Mouse (Mus musculus) intestine, embryonic 15.5 days (tissue): ENCODE measurements around the gene Cwh43. TPM values are rescaled to one million over a fixed set of nuclear protein-coding genes. Genes with fewer than 3 reads are reported as not detected.
"Not testable (repeated sequence)": the region's sequence is repeated elsewhere in the genome, so short reads cannot be mapped to it uniquely, and the experiment has no call there.

Experiments
- ATAC-seq: fragments of 200-750 bp; cut with Nextera tagmentation; 2 replicates; pipeline ENCODE4 v1.8.0; 2017; ENCODE audit warnings: moderate TSS enrichment, moderate library complexity
- H3K27ac ChIP-seq: fragments of 300-500 bp; sonication (generic); 2 replicates; pipeline ENCODE4 v1.5.1; 2015; ENCODE audit warnings: mild to moderate bottlenecking, inconsistent platforms
- H3K27me3 ChIP-seq: fragments of 300-500 bp; sonication (generic); replicated peaks from 2 replicates; pipeline ENCODE4 v1.6.1; 2015; ENCODE audit warnings: inconsistent platforms
- H3K36me3 ChIP-seq: fragments of 300-500 bp; sonication (generic); 2 replicates; pipeline ENCODE4 v1.6.1; 2015; ENCODE audit warnings: inconsistent platforms
- H3K4me1 ChIP-seq: fragments of 300-500 bp; sonication (generic); replicated peaks from 2 replicates; pipeline ENCODE4 v1.6.1; 2015; ENCODE audit warnings: inconsistent platforms
- H3K4me2 ChIP-seq: fragments of 300-500 bp; sonication (generic); replicated peaks from 2 replicates; pipeline ENCODE4 v1.6.1; 2015; ENCODE audit warnings: mild to moderate bottlenecking, inconsistent platforms
- H3K4me3 ChIP-seq: fragments of 300-500 bp; sonication (generic); replicated peaks from 2 replicates; pipeline ENCODE4 v1.5.1; 2015; ENCODE audit warnings: inconsistent platforms
- H3K9ac ChIP-seq: fragments of 300-500 bp; sonication (generic); 2 replicates; pipeline ENCODE4 v1.6.1; 2015; ENCODE audit warnings: inconsistent platforms
- H3K9me3 ChIP-seq: fragments of 300-500 bp; sonication (generic); 2 replicates; pipeline ENCODE4 v1.6.1; 2016; ENCODE audit warnings: inconsistent platforms
- WGBS: fragments of 180-500 bp; shearing (Covaris S2); methylation state at CpG from one replicate; pipeline ENCODE4 v1.1.7; 2015; 5-methylcytosine and 5-hydroxymethylcytosine counted together
- polyA plus RNA-seq: library from polyadenylated mRNA; unstranded; fragments of >200 nt; fragmentation: Nextera tagmentation; extraction: Ambion mirVana; gene quantifications from 2 replicates; pipeline ENCODE4 v1.2.1, GENCODE M21; 2015

The Cwh43 gene
- polyA plus RNA-seq, 1 experiment from 2014 or later: 0.15 TPM

DNA sequence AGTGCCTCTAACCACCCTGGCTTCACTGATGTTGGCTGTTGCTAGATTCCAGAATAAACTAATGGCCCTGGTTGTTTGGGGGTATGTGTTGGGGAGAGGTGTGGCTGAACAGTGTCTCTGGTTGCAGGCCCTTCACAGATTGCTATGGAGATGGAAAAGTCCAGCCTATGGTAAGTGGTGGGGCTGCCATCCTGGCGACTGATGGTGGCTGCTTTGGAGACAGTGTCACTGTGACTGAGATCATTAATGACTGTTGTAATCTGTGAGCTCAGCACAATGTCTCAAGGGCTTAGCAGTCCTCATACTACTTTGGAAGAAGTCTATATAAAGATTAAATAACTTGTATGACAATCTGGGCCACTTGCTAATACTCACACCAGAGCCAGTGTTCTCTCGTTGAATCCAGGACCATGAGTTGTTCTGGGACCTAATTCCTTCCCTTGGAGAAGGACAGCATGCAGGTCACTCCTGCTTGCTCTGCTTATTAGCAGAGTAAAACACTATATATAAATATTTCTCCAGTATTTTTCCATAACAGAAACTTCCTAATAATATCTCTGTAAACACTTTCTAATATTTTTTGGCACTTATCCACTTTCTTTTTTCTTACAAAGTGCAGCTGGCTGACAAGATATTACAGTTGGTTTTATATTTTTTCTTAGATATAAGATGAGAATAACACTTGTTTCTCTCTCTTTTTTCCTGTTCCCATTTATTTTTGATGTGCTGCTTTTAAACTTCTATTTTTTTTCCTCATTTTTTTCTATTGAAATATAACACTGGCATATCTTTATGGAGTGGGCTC lies 48.8 kb downstream of the Cwh43 start:
- no peaks in the 10 kb centered on the region for H3K9me3 ChIP-seq
- H3K4me2 ChIP-seq: no peak overlapping the region
- H3K4me1 ChIP-seq: 0 out of 2 replicates have a peak, but pooled peaks cover 3% of the 10 kb centered on the region
- no peak overlapping the region for H3K9ac ChIP-seq
- H3K27me3 ChIP-seq: no peaks in the 10 kb centered on the region
- H3K27ac ChIP-seq: peak overlapping the region; percentile 56; the same call in 1 of the 2 replicates
- 38% methylated on average over 2 of the region's 2 CpGs for WGBS
- no peak for ATAC-seq
- no peaks in the 10 kb centered on the region for H3K36me3 ChIP-seq
- H3K4me3 ChIP-seq: no peak overlapping the region

GRCm38 (mm10) chr5:73455307-73455687 lies 49.4 kb downstream of the Cwh43 start:
- Histone ChIP-seq H3K4me1 (0 out of 2 replicates have a peak, but pooled peaks cover 3% of the 10 kb centered on the region), H3K9ac (no peak overlapping the region), H3K27me3 (no peaks in the 10 kb centered on the region), H3K9me3 (no peaks in the 10 kb centered on the region), H3K36me3 (no peaks in the 10 kb centered on the region), H3K4me2 (no peak overlapping the region), H3K27ac (no peak overlapping the region), H3K4me3 (no peak overlapping the region)
- ATAC-seq: no peak
- 69% methylated on average over 5 of the region's 5 CpGs for WGBS

- 55% methylated on average over 16 of the region's 16 CpGs for WGBS
- Histone ChIP-seq H3K27ac (no peak overlapping the region), H3K9me3 (no peaks in the 10 kb centered on the region), H3K9ac (no peak overlapping the region), H3K27me3 (no peaks in the 10 kb centered on the region), H3K4me1 (no peaks in the 10 kb centered on the region), H3K36me3 (no peaks in the 10 kb centered on the region), H3K4me3 (no peak overlapping the region), H3K4me2 (peak overlapping the region; percentile 24)
- ATAC-seq: no peak
Measured at GRCm38 (mm10) chr5:73468462-73469433, 62.9 kb downstream of the Cwh43 start.

GRCm38 (mm10) chr5:73474412-73475405 lies 68.8 kb downstream of the Cwh43 start:
- Histone ChIP-seq H3K27me3 (no peaks in the 10 kb centered on the region), H3K36me3 (no peaks in the 10 kb centered on the region), H3K4me2 (no peak overlapping the region), H3K4me1 (no peaks in the 10 kb centered on the region), H3K9me3 (no peaks in the 10 kb centered on the region), H3K27ac (no peak overlapping the region), H3K4me3 (no peak overlapping the region), H3K9ac (no peak overlapping the region)
- 79% methylated on average over 20 of the region's 20 CpGs for WGBS
- no peak for ATAC-seq

GRCm38 (mm10) chr5:73480700-73481099 lies 74.8 kb downstream of the Cwh43 start, which contains the start of gene Dcun1d4:
Gene Dcun1d4, plus strand, starts transcription at chr5:73481000.
- H3K9ac ChIP-seq: no peak within 1 kb of the TSS
- H3K4me1 ChIP-seq: no peaks in the 10 kb centered on the region
- WGBS: 79% methylated on average over 7 of the region's 7 CpGs
- no peaks in the 10 kb centered on the region for H3K27me3 ChIP-seq
- no peak within 1 kb of the TSS for H3K4me2 ChIP-seq
- no peaks in the 10 kb centered on the region for H3K9me3 ChIP-seq
- no peak for ATAC-seq
- H3K27ac ChIP-seq: no peak within 1 kb of the TSS
- no peak within 1 kb of the TSS for H3K4me3 ChIP-seq
- no peaks in the 10 kb centered on the region for H3K36me3 ChIP-seq

DNA sequence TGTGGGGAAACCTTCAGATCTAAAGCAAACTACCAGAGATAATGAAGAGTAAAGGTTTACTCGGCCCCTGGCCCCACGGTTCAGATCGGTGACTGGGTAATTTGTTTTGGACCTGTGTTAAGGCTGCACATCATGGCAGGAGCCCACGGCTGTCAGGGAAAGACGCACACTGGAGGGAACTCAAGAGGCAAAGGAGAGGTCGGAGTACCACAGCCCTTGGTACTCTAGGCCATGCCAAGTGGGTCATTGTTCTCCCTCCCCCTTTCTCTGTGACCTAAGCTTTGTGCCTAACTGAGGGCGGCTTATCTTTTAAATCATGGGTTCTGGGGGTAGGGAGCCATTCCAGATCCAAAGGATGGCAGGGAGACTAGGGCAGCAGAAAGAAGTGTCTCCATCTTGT lies 75.5 kb downstream of the Cwh43 start:
- Histone ChIP-seq H3K9me3 (no peaks in the 10 kb centered on the region), H3K4me3 (no peak overlapping the region), H3K4me1 (no peaks in the 10 kb centered on the region), H3K4me2 (no peak overlapping the region), H3K27ac (no peak overlapping the region), H3K9ac (no peak overlapping the region), H3K27me3 (no peaks in the 10 kb centered on the region), H3K36me3 (no peaks in the 10 kb centered on the region)
- no peak for ATAC-seq
- WGBS: 85% methylated on average over 7 of the region's 7 CpGs

GRCm38 (mm10) chr5:73482381-73482780 lies 76.5 kb downstream of the Cwh43 start:
- not testable (repeated sequence) for H3K27ac ChIP-seq, ATAC-seq, H3K27me3 ChIP-seq, H3K9me3 ChIP-seq, H3K9ac ChIP-seq, H3K4me2 ChIP-seq, H3K4me3 ChIP-seq, H3K36me3 ChIP-seq, H3K4me1 ChIP-seq
- 88% methylated on average over 1 of the region's 1 CpGs for WGBS

DNA sequence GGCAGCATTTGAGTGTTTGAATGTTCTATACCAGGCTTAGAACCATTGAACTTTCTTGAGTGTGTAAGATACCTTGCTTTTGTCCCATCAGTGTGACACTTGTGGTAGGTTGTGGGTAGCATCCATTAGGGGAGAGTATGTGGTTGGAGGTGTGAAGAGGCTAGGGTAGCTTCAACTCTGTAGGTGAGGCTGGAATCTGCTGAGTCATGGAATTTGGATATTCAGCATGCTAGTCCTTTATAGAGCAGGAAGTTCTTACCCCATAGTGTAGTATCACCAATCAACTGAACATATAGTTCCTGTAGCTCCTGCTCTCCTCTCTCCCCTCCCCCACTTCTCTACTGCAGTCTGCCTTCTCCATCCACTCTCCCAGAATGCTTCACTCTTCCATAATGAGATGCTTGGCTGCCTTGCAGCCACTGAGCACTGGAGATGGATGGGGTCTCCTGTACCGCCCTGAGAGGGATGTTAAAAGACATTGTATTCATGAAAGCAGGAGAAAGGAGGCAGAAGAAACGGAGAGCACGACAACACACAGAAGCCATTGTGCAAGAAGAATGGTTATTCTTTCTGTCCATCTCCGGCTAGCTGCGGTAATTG lies 78.2 kb downstream of the Cwh43 start:
- no peak overlapping the region for H3K4me2 ChIP-seq
- H3K27me3 ChIP-seq: no peaks in the 10 kb centered on the region
- 75% methylated on average over 5 of the region's 5 CpGs for WGBS
- H3K9me3 ChIP-seq: no peaks in the 10 kb centered on the region
- no peak overlapping the region for H3K9ac ChIP-seq
- no peak for ATAC-seq
- no peak overlapping the region for H3K27ac ChIP-seq
- H3K4me1 ChIP-seq: no peaks in the 10 kb centered on the region
- no peak overlapping the region for H3K4me3 ChIP-seq
- H3K36me3 ChIP-seq: no peaks in the 10 kb centered on the region

DNA sequence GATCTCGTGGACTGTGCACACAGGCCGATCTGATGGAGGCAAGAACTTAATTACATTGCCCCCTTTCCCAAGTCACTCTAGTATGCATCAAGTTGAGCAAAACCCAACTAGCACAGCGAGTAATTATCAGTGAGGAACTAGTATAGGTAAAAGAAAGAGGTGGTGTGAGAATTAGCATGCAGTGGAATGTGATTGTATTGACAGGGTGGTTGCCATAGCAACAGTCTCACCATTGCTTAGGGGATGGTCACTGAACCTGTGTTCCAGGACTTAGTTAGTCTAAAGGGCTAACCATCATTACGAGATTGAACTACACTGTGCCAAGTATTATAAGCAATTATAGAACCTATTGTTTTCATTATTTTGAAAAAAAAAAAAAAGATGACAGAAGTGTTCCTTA lies 80.6 kb downstream of the Cwh43 start:
- H3K4me2 ChIP-seq: no peak overlapping the region
- no peak for ATAC-seq
- H3K9me3 ChIP-seq: no peaks in the 10 kb centered on the region
- 0 out of 2 replicates have a peak, but pooled peaks cover 3% of the 10 kb centered on the region for H3K4me1 ChIP-seq
- no peak overlapping the region for H3K4me3 ChIP-seq
- H3K27ac ChIP-seq: no peak overlapping the region
- 47% methylated on average over 4 of the region's 4 CpGs for WGBS
- no peak overlapping the region for H3K9ac ChIP-seq
- H3K27me3 ChIP-seq: no peaks in the 10 kb centered on the region
- H3K36me3 ChIP-seq: no peaks in the 10 kb centered on the region

DNA sequence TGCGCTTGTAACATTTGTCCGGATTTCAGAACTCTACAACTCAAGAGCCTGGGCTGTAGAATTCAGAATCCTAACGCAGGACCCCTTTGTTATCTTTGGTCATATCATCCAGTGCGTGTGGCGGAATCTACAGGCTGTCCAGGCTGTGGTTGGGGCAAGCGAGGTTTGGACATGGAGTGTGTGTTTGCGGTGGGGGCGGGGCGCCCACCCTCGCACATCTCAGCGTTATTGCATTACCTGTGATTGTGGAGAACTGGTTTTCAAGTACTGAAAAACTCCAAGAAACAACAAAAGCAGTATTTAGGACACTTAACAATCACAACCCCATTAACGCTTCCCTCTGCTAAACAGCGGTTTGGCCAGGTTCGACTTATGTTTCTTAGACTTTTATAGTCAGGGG lies 84.0 kb downstream of the Cwh43 start:
- peak overlapping the region; percentile 70 for H3K4me2 ChIP-seq
- H3K4me1 ChIP-seq: 0 out of 2 replicates have a peak, but pooled peaks cover 3% of the 10 kb centered on the region
- peak overlapping the region; percentile 44 for H3K9ac ChIP-seq
- peak overlapping the region; percentile 75 for H3K4me3 ChIP-seq
- no peaks in the 10 kb centered on the region for H3K36me3 ChIP-seq
- H3K27ac ChIP-seq: peak overlapping the region; percentile 76
- H3K9me3 ChIP-seq: no peaks in the 10 kb centered on the region
- no peaks in the 10 kb centered on the region for H3K27me3 ChIP-seq
- WGBS: 2% methylated on average over 14 of the region's 14 CpGs
- no peak for ATAC-seq

DNA sequence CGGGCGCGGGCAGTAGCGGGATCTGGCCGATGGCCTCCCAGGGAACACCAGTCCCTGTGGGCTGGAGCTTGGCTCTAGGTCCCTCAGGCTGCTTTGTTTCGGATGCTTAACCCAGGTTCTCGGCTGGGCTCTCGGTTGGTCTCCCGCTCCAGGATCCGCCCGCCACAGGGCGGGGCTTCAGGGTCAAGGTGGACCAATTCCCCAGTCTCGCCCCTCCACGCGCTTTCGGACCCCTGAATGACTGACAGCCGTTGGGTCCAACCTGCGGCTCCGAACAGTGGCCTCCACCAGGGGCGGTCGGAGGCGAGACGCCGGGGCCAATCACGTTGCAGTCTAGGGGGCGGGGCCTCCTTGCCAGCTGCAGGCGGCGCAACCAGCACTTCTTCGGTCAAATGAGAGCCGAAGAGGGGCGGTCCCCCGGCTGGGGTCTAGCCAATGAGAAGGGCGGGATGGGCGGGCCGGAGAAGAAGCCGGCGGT lies 84.8 kb downstream of the Cwh43 start:
- H3K4me2 ChIP-seq: peak overlapping the region; percentile 94
- H3K4me1 ChIP-seq: 0 out of 2 replicates have a peak, but pooled peaks cover 3% of the 10 kb centered on the region
- H3K36me3 ChIP-seq: no peaks in the 10 kb centered on the region
- H3K9ac ChIP-seq: peak overlapping the region; percentile 65
- ATAC-seq: peak; percentile 98
- H3K9me3 ChIP-seq: no peaks in the 10 kb centered on the region
- WGBS: under 1% methylated on average over 37 of the region's 37 CpGs
- H3K4me3 ChIP-seq: peak overlapping the region; percentile 75
- H3K27ac ChIP-seq: peak overlapping the region; percentile 91
- H3K27me3 ChIP-seq: no peaks in the 10 kb centered on the region
